Mouse (Mus musculus) hindbrain, embryonic 12.5 days (tissue): ENCODE results near the gene Gje1. TPM values are rescaled to one million over a fixed set of nuclear protein-coding genes. Genes with fewer than 3 reads are reported as not detected.

Experiments used
- ATAC-seq: fragments of 200-750 bp; cut with Nextera tagmentation; 2 replicates; pipeline ENCODE4 v1.8.0; 2017; ENCODE audit warnings: moderate TSS enrichment; ENCODE audit not compliant: low FRiP score
- H3K27ac ChIP-seq: fragments of 300-500 bp; sonication (generic); 2 replicates; pipeline ENCODE4 v1.5.1; 2016; ENCODE audit warnings: mild to moderate bottlenecking
- H3K27me3 ChIP-seq: fragments of 300-500 bp; sonication (generic); 2 replicates; pipeline ENCODE4 v1.6.1; 2016; ENCODE audit warnings: mild to moderate bottlenecking
- H3K36me3 ChIP-seq: fragments of 300-500 bp; sonication (generic); 2 replicates; pipeline ENCODE4 v1.6.1; 2016; ENCODE audit warnings: mild to moderate bottlenecking
- H3K4me1 ChIP-seq: fragments of 300-500 bp; sonication (generic); 2 replicates; pipeline ENCODE4 v1.6.1; 2016
- H3K4me2 ChIP-seq: fragments of 300-500 bp; sonication (generic); replicated peaks from 2 replicates; pipeline ENCODE4 v1.6.1; 2016; ENCODE audit warnings: mild to moderate bottlenecking
- H3K4me3 ChIP-seq: fragments of 300-500 bp; sonication (generic); 2 replicates; pipeline ENCODE4 v1.5.1; 2016; ENCODE audit warnings: mild to moderate bottlenecking
- H3K9ac ChIP-seq: fragments of 300-500 bp; sonication (generic); 2 replicates; pipeline ENCODE4 v1.6.1; 2016; ENCODE audit warnings: mild to moderate bottlenecking, moderate library complexity
- H3K9me3 ChIP-seq: fragments of 300-500 bp; sonication (generic); replicated peaks from 2 replicates; pipeline ENCODE4 v1.6.1; 2016; ENCODE audit warnings: mild to moderate bottlenecking
- WGBS: fragments of 180-500 bp; shearing (Covaris S2); methylation state at CpG from one replicate; pipeline ENCODE4 v1.1.7; 2016; 5-methylcytosine and 5-hydroxymethylcytosine counted together
- polyA plus RNA-seq: library from polyadenylated mRNA; unstranded; fragments of >200 nt; fragmentation: Nextera tagmentation; extraction: Ambion mirVana; gene quantifications from 2 replicates; pipeline ENCODE4 v1.2.1, GENCODE M21; 2016

Gene Gje1
- polyA plus RNA-seq, 1 experiment from 2014 or later = not detected

DNA sequence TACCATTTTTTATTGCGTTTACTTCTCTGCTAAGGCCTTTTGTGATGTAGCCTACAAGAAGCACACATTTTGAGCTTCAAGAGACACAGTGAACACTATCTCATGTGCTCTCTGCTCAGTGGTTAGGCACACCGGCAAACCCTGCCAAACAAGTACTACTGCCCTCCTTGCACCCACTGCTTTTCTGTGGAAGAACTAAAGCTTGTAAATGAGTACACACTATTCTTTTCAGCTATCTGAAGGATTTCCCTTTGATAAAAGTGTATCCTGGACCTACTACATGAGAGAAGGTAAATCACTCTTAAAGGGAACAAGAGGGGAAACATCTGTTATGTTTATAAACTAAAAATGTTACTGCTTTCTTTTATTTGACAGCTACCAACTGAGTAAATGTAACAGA is 51.9 kb downstream of the Gje1 start:
- H3K9ac ChIP-seq = no peak overlapping the region
- no peaks in the 10 kb centered on the region for H3K27me3 ChIP-seq
- no peak overlapping the region for H3K4me3 ChIP-seq
- no peak for ATAC-seq
- 99% methylated on average over 2 of the region's 2 CpGs for WGBS
- H3K4me1 ChIP-seq = no peaks in the 10 kb centered on the region
- no peak overlapping the region for H3K4me2 ChIP-seq
- H3K36me3 ChIP-seq = peaks cover 25% of the 10 kb centered on the region
- no peaks in the 10 kb centered on the region for H3K9me3 ChIP-seq
- no peak overlapping the region for H3K27ac ChIP-seq

Other genes with a start within 250 kb of the Gje1 start
- gene Adgrg6, start 172.6 kb downstream of the Gje1 start, polyA plus RNA-seq = 4.2 and 5.3 TPM in 2 replicates
- 169 and 179 TPM in 2 replicates for gene Vta1, start 12.7 kb downstream of the Gje1 start, polyA plus RNA-seq
- gene Nmbr, start 12.6 kb downstream of the Gje1 start, polyA plus RNA-seq = 0.61 TPM in 1 of 2 replicates, not detected in the other